Mouse (Mus musculus): Measurements from ENCODE around the gene Nol12. TPM values are rescaled to one million over a fixed set of nuclear protein-coding genes. Genes with fewer than 3 reads are reported as not detected.

The Nol12 gene
- polyA plus RNA-seq, 1 experiment from 2014 or later: 53.8 TPM

GRCm38 (mm10) chr15:78962885-78963284 lies 28.2 kb downstream of the Nol12 start:
- Histone ChIP-seq H3K4me3 (no peak overlapping the region), H3K4me1 (no peaks in the 10 kb centered on the region), H3K9ac (no peak overlapping the region), H3K27me3 (no peaks in the 10 kb centered on the region), H3K4me2 (replicated peaks) (no peak overlapping the region), H3K9me3 (replicated peaks) (no peaks in the 10 kb centered on the region), H3K27ac (no peak overlapping the region), H3K36me3 (peaks cover 52% of the 10 kb centered on the region)
- 33% methylated on average over 2 of the region's 2 CpGs for WGBS
- peak; percentile 43 for ATAC-seq (ENCODE audit: low FRiP score)

- 75% methylated on average over 6 of the region's 6 CpGs for WGBS
- H3K36me3 ChIP-seq: peaks cover 36% of the 10 kb centered on the region
Measured at GRCm38 (mm10) chr15:78971626-78972025, 36.9 kb downstream of the Nol12 start.

GRCm38 (mm10) chr15:78973950-78974349 lies 39.2 kb downstream of the Nol12 start:
- WGBS: 73% methylated on average over 7 of the region's 7 CpGs
- no peak overlapping the region for H3K4me3 ChIP-seq
- no peak overlapping the region for H3K27ac ChIP-seq
- H3K4me2 ChIP-seq (replicated peaks): no peak overlapping the region
- no peak overlapping the region for H3K9ac ChIP-seq
- peaks cover 17% of the 10 kb centered on the region for H3K36me3 ChIP-seq
- H3K27me3 ChIP-seq: no peaks in the 10 kb centered on the region
- H3K9me3 ChIP-seq (replicated peaks): no peaks in the 10 kb centered on the region
- H3K4me1 ChIP-seq: peaks cover 11% of the 10 kb centered on the region
- ATAC-seq (ENCODE audit: low FRiP score): no peak

More at GRCm38 (mm10) chr15:78971626-78972025, 36.9 kb downstream of the Nol12 start:
- Histone ChIP-seq H3K4me3 (no peak overlapping the region), H3K27me3 (no peaks in the 10 kb centered on the region), H3K9ac (no peak overlapping the region), H3K4me1 (no peaks in the 10 kb centered on the region), H3K27ac (no peak overlapping the region), H3K4me2 (replicated peaks) (no peak overlapping the region), H3K9me3 (replicated peaks) (no peaks in the 10 kb centered on the region)
- no peak for ATAC-seq (ENCODE audit: low FRiP score)

- Histone ChIP-seq H3K4me2 (replicated peaks) (no peak overlapping the region), H3K4me1 (peaks cover 19% of the 10 kb centered on the region), H3K36me3 (0 out of 2 replicates have a peak, but pooled peaks cover 9% of the 10 kb centered on the region), H3K27me3 (no peaks in the 10 kb centered on the region), H3K9me3 (replicated peaks) (no peaks in the 10 kb centered on the region), H3K27ac (no peak overlapping the region), H3K9ac (no peak overlapping the region), H3K4me3 (no peak overlapping the region)
- WGBS: 92% methylated on average over 8 of the region's 8 CpGs
- ATAC-seq (ENCODE audit: low FRiP score): no peak
Measured at GRCm38 (mm10) chr15:78977676-78978159, 43.0 kb downstream of the Nol12 start.

- Histone ChIP-seq H3K4me1 (peaks cover 27% of the 10 kb centered on the region), H3K27ac (0 out of 2 replicates have a peak overlapping the region, but pooled peaks have one; percentile 40), H3K9ac (peak overlapping the region; percentile 43), H3K4me2 (replicated peaks) (0 out of 2 replicates have a peak overlapping the region, but pooled peaks have one; percentile 3), H3K9me3 (replicated peaks) (no peaks in the 10 kb centered on the region), H3K27me3 (no peaks in the 10 kb centered on the region), H3K4me3 (no peak overlapping the region), H3K36me3 (0 out of 2 replicates have a peak, but pooled peaks cover 5% of the 10 kb centered on the region)
- 43% methylated on average over 4 of the region's 4 CpGs for WGBS
- no peak for ATAC-seq (ENCODE audit: low FRiP score)
Measured at GRCm38 (mm10) chr15:78978875-78979274, 44.1 kb downstream of the Nol12 start.

- H3K4me1 ChIP-seq: peaks cover 39% of the 10 kb centered on the region
Measured at GRCm38 (mm10) chr15:78980084-78980483, 45.4 kb downstream of the Nol12 start.

GRCm38 (mm10) chr15:78982658-78983435 lies 48.1 kb downstream of the Nol12 start:
- Histone ChIP-seq H3K9ac (peak overlapping the region; percentile 73), H3K36me3 (no peaks in the 10 kb centered on the region), H3K4me2 (replicated peaks) (peak overlapping the region; percentile 83), H3K4me1 (peaks cover 43% of the 10 kb centered on the region), H3K27ac (peak overlapping the region; percentile 70; the same call in 1 of the 2 replicates), H3K9me3 (replicated peaks) (no peaks in the 10 kb centered on the region), H3K4me3 (peak overlapping the region; percentile 56), H3K27me3 (no peaks in the 10 kb centered on the region)
- WGBS: under 1% methylated on average over 55 of the region's 67 CpGs
- ATAC-seq (ENCODE audit: low FRiP score): peak; percentile 82

More at GRCm38 (mm10) chr15:78980084-78980483, 45.4 kb downstream of the Nol12 start:
- Histone ChIP-seq H3K9ac (no peak overlapping the region), H3K27me3 (no peaks in the 10 kb centered on the region), H3K36me3 (0 out of 2 replicates have a peak, but pooled peaks cover 5% of the 10 kb centered on the region), H3K4me3 (no peak overlapping the region), H3K9me3 (replicated peaks) (no peaks in the 10 kb centered on the region), H3K4me2 (replicated peaks) (no peak overlapping the region), H3K27ac (no peak overlapping the region)
- ATAC-seq (ENCODE audit: low FRiP score): no peak
- 91% methylated on average over 4 of the region's 4 CpGs for WGBS

GRCm38 (mm10) chr15:78983436-78984285 lies 48.9 kb downstream of the Nol12 start:
- peak overlapping the region; percentile 70 for H3K27ac ChIP-seq
- H3K4me3 ChIP-seq: peak overlapping the region; percentile 56
- 1% methylated on average over 21 of the region's 21 CpGs for WGBS
- H3K36me3 ChIP-seq: 0 out of 2 replicates have a peak, but pooled peaks cover 7% of the 10 kb centered on the region
- no peaks in the 10 kb centered on the region for H3K9me3 ChIP-seq (replicated peaks)
- peak; percentile 53 for ATAC-seq (ENCODE audit: low FRiP score)
- H3K27me3 ChIP-seq: no peaks in the 10 kb centered on the region
- H3K4me2 ChIP-seq (replicated peaks): peak overlapping the region; percentile 83
- H3K4me1 ChIP-seq: peaks cover 43% of the 10 kb centered on the region
- H3K9ac ChIP-seq: peak overlapping the region; percentile 73

- no peaks in the 10 kb centered on the region for H3K9me3 ChIP-seq (replicated peaks)
- peaks cover 39% of the 10 kb centered on the region for H3K4me1 ChIP-seq
- WGBS: 41% methylated on average over 5 of the region's 5 CpGs
- peak overlapping the region; percentile 40; the same call in 1 of the 2 replicates for H3K27ac ChIP-seq
- peak overlapping the region; percentile 56 for H3K4me3 ChIP-seq
- H3K27me3 ChIP-seq: no peaks in the 10 kb centered on the region
- peaks cover 11% of the 10 kb centered on the region; the same call in 1 of the 2 replicates for H3K36me3 ChIP-seq
- H3K4me2 ChIP-seq (replicated peaks): peak overlapping the region; percentile 83
- peak overlapping the region; percentile 73 for H3K9ac ChIP-seq
- ATAC-seq (ENCODE audit: low FRiP score): no peak
Measured at GRCm38 (mm10) chr15:78984286-78984778, 49.6 kb downstream of the Nol12 start.

GRCm38 (mm10) chr15:78986536-78987220 lies 51.9 kb downstream of the Nol12 start:
- 0 out of 2 replicates have a peak overlapping the region, but pooled peaks have one; percentile 8 for H3K4me2 ChIP-seq (replicated peaks)
- H3K9ac ChIP-seq: no peak overlapping the region
- no peaks in the 10 kb centered on the region for H3K9me3 ChIP-seq (replicated peaks)
- WGBS: 66% methylated on average over 11 of the region's 11 CpGs
- H3K27ac ChIP-seq: no peak overlapping the region
- peaks cover 34% of the 10 kb centered on the region for H3K36me3 ChIP-seq
- H3K4me3 ChIP-seq: no peak overlapping the region
- no peak for ATAC-seq (ENCODE audit: low FRiP score)
- H3K4me1 ChIP-seq: peaks cover 39% of the 10 kb centered on the region
- H3K27me3 ChIP-seq: no peaks in the 10 kb centered on the region

- Histone ChIP-seq H3K9me3 (replicated peaks) (no peaks in the 10 kb centered on the region), H3K36me3 (peaks cover 52% of the 10 kb centered on the region), H3K4me2 (replicated peaks) (no peak overlapping the region), H3K4me3 (no peak overlapping the region), H3K27ac (no peak overlapping the region), H3K27me3 (no peaks in the 10 kb centered on the region), H3K9ac (no peak overlapping the region), H3K4me1 (peaks cover 28% of the 10 kb centered on the region)
- 65% methylated on average over 14 of the region's 14 CpGs for whole genome bisulfite sequencing
- ATAC-seq (ENCODE audit: low FRiP score): peak; percentile 49; the same call in 1 of the 2 replicates
Measured at GRCm38 (mm10) chr15:78988499-78988971, 53.8 kb downstream of the Nol12 start.

Measured in hindbrain, embryonic 12.5 days (tissue).